Mouse (Mus musculus): ENCODE measurements at regions not wholly inside any gene's neighbourhood (a gene's known extent, or its start where the extent isn't known, plus 50 kb on each side); places are given as distances from the start of the nearest gene placed in this dataset.

- no peak overlapping the region for H3K4me3 ChIP-seq
- 0 out of 2 replicates have a peak, but pooled peaks have one; percentile 52 for ATAC-seq (ENCODE audit: insufficient number of reproducible peaks, insufficient read depth, low FRiP score, low TSS enrichment)
- no peaks in the 10 kb centered on the region for H3K36me3 ChIP-seq
- H3K9ac ChIP-seq = no peak overlapping the region
- peak overlapping the region; percentile 72 for H3K27ac ChIP-seq
- no peak overlapping the region for H3K4me2 ChIP-seq (replicated peaks)
- H3K9me3 ChIP-seq = no peaks in the 10 kb centered on the region
- WGBS = 43% methylated on average over 3 of the region's 3 CpGs
- 0 out of 2 replicates have a peak, but pooled peaks cover 5% of the 10 kb centered on the region for H3K27me3 ChIP-seq
- H3K4me1 ChIP-seq = peaks cover 24% of the 10 kb centered on the region
Measured at GRCm38 (mm10) chr4:125882531-125882930, 141.8 kb upstream of the Csf3r start.

DNA sequence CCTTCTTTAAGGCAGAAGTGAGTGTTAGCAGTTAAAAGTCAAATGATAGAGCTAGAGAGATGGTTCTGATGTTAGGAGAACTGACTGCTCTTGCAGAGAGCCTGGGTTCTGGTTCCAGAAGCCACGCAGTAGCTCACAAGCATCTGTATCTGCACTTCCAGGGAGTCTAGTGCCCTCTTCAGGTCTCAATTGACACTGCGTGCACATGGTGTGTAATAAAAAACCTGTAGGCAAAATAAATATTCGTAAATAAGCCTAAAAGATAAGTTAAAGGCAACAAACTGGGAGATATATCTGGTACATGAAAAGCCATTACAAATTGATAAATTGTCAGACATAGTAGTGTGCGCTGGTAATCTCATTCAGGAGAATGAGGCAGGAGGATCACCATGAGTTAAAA lies 133.8 kb upstream of the Csf3r start:
- Histone ChIP-seq H3K36me3 (no peaks in the 10 kb centered on the region), H3K4me2 (replicated peaks) (no peak overlapping the region), H3K27me3 (no peaks in the 10 kb centered on the region), H3K9ac (no peak overlapping the region), H3K9me3 (no peaks in the 10 kb centered on the region), H3K4me3 (no peak overlapping the region), H3K27ac (no peak overlapping the region), H3K4me1 (no peaks in the 10 kb centered on the region)
- no peak for ATAC-seq (ENCODE audit: insufficient number of reproducible peaks, insufficient read depth, low FRiP score, low TSS enrichment)
- 59% methylated on average over 4 of the region's 4 CpGs for WGBS

- no peaks in the 10 kb centered on the region for H3K36me3 ChIP-seq
- H3K4me3 ChIP-seq = no peak overlapping the region
- WGBS = 72% methylated on average over 6 of the region's 6 CpGs
- H3K4me2 ChIP-seq (replicated peaks) = no peak overlapping the region
- H3K4me1 ChIP-seq = peaks cover 5% of the 10 kb centered on the region; the same call in 1 of the 2 replicates
- H3K27ac ChIP-seq = no peak overlapping the region
- no peak overlapping the region for H3K9ac ChIP-seq
- H3K27me3 ChIP-seq = no peaks in the 10 kb centered on the region
- ATAC-seq (ENCODE audit: insufficient number of reproducible peaks, insufficient read depth, low FRiP score, low TSS enrichment) = no peak
- H3K9me3 ChIP-seq = no peaks in the 10 kb centered on the region
Measured at GRCm38 (mm10) chr4:125893139-125893538, 131.2 kb upstream of the Csf3r start.

GRCm38 (mm10) chr4:125897707-125898106 lies 126.6 kb upstream of the Csf3r start:
- ATAC-seq (ENCODE audit: insufficient number of reproducible peaks, insufficient read depth, low FRiP score, low TSS enrichment) = no peak
- no peak overlapping the region for H3K4me3 ChIP-seq
- H3K9ac ChIP-seq = no peak overlapping the region
- no peaks in the 10 kb centered on the region for H3K36me3 ChIP-seq
- H3K27me3 ChIP-seq = no peaks in the 10 kb centered on the region
- H3K4me2 ChIP-seq (replicated peaks) = no peak overlapping the region
- H3K27ac ChIP-seq = no peak overlapping the region
- WGBS = 66% methylated on average over 2 of the region's 2 CpGs
- no peaks in the 10 kb centered on the region for H3K9me3 ChIP-seq
- peaks cover 14% of the 10 kb centered on the region; the same call in 1 of the 2 replicates for H3K4me1 ChIP-seq

- WGBS = 43% methylated on average over 11 of the region's 11 CpGs
- Histone ChIP-seq H3K27ac (peak overlapping the region; percentile 37; the same call in 1 of the 2 replicates), H3K27me3 (no peaks in the 10 kb centered on the region), H3K9me3 (no peaks in the 10 kb centered on the region), H3K4me1 (peaks cover 14% of the 10 kb centered on the region; the same call in 1 of the 2 replicates), H3K36me3 (no peaks in the 10 kb centered on the region), H3K4me3 (no peak overlapping the region), H3K4me2 (replicated peaks) (no peak overlapping the region), H3K9ac (no peak overlapping the region)
- ATAC-seq (ENCODE audit: insufficient number of reproducible peaks, insufficient read depth, low FRiP score, low TSS enrichment) = no peak
Measured at GRCm38 (mm10) chr4:125898631-125899348, 125.6 kb upstream of the Csf3r start.

- Histone ChIP-seq H3K27ac (no peak overlapping the region), H3K9me3 (no peaks in the 10 kb centered on the region), H3K36me3 (no peaks in the 10 kb centered on the region), H3K4me3 (no peak overlapping the region), H3K9ac (no peak overlapping the region), H3K27me3 (no peaks in the 10 kb centered on the region), H3K4me2 (replicated peaks) (no peak overlapping the region), H3K4me1 (peaks cover 14% of the 10 kb centered on the region; the same call in 1 of the 2 replicates)
- 66% methylated on average over 10 of the region's 10 CpGs for WGBS
- no peak for ATAC-seq (ENCODE audit: insufficient number of reproducible peaks, insufficient read depth, low FRiP score, low TSS enrichment)
Measured at GRCm38 (mm10) chr4:125901546-125902276, 122.6 kb upstream of the Csf3r start.

DNA sequence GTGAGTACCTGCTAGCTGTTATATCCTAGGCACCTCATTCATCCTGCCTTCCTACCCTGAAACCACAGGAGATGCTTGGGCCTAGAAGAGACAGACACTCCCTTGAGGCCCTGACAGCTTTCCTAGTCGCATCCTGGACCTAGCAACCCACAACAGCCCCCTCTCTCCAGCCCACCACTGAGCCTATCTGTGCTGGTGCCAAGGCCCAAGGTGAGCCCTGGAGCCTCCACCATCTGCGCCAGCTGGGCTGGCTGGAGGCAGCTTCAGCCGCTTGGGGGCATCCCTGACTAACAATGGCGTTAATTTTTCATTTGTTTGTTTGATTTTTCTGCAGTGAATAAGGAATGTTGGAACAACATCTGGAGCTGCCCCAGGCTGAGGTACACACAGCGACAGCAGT lies 118.1 kb upstream of the Csf3r start:
- H3K9me3 ChIP-seq = no peaks in the 10 kb centered on the region
- ATAC-seq (ENCODE audit: insufficient number of reproducible peaks, insufficient read depth, low FRiP score, low TSS enrichment) = no peak
- no peak overlapping the region for H3K4me3 ChIP-seq
- H3K4me1 ChIP-seq = no peaks in the 10 kb centered on the region
- no peaks in the 10 kb centered on the region for H3K36me3 ChIP-seq
- no peak overlapping the region for H3K27ac ChIP-seq
- peaks cover 6% of the 10 kb centered on the region for H3K27me3 ChIP-seq
- WGBS = 70% methylated on average over 5 of the region's 5 CpGs
- H3K4me2 ChIP-seq (replicated peaks) = no peak overlapping the region
- no peak overlapping the region for H3K9ac ChIP-seq

DNA sequence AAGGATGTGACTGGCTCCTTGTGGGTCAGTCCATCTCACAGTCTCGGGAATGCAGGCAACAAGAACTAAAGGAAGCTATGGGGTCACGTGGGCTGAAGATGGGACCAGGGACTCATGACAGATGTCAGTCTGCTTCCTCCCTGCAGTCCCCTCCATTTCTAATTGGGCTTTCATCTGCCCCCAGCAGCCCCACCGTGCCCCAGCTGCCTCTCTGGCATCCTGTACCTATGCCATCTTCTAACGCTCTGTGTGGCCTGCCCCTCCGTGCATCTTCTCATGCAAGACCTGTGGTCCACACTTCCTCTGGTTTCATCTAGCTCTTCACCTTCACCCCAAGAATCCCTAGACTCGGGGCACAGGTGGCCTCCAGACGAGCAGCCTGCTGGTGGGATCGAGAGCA lies 115.4 kb upstream of the Csf3r start:
- Histone ChIP-seq H3K27ac (no peak overlapping the region), H3K9ac (no peak overlapping the region), H3K27me3 (peaks cover 18% of the 10 kb centered on the region), H3K4me3 (no peak overlapping the region), H3K4me1 (no peaks in the 10 kb centered on the region), H3K9me3 (no peaks in the 10 kb centered on the region), H3K4me2 (replicated peaks) (no peak overlapping the region), H3K36me3 (no peaks in the 10 kb centered on the region)
- no peak for ATAC-seq (ENCODE audit: insufficient number of reproducible peaks, insufficient read depth, low FRiP score, low TSS enrichment)
- WGBS = 85% methylated on average over 8 of the region's 8 CpGs

DNA sequence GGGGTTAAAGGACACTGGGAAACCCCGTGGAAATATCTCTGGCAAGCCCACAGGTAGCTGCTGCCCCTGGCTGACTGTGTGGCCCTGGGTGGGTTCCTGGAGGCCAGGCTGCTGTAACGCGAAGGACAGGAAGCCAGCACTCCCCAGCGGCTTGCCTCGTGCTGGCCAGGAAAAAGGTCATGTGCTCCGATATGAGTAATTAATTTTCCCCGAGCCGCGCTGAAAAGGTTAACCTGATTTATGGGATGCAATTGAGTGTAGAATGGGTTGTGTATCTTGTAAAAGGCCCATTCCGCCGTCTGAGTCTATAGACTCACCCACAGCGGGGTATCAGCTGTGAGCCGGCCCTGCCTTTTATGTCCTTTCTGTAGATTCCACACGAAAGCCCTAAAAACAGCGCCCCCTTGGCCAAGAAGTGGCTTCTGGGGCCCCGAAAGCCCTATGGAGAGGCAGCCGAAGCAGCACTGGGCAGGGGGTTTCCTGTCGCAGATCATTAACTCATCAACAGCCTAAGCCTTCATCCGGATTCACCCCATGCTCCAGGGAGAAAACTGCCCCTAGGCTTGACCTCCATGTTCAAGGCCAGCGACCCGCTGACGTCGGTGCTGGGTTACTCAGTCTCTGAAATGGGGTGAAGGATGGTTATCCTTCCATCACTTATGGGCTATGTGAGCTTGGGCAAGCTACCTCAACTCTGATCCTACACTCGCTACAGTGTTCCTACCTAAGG lies 112.6 kb upstream of the Csf3r start:
- Histone ChIP-seq H3K4me1 (no peaks in the 10 kb centered on the region), H3K9ac (no peak overlapping the region), H3K27me3 (peaks cover 20% of the 10 kb centered on the region), H3K4me2 (replicated peaks) (no peak overlapping the region), H3K4me3 (no peak overlapping the region), H3K9me3 (no peaks in the 10 kb centered on the region), H3K36me3 (no peaks in the 10 kb centered on the region), H3K27ac (no peak overlapping the region)
- WGBS = 16% methylated on average over 24 of the region's 24 CpGs
- no peak for ATAC-seq (ENCODE audit: insufficient number of reproducible peaks, insufficient read depth, low FRiP score, low TSS enrichment)

DNA sequence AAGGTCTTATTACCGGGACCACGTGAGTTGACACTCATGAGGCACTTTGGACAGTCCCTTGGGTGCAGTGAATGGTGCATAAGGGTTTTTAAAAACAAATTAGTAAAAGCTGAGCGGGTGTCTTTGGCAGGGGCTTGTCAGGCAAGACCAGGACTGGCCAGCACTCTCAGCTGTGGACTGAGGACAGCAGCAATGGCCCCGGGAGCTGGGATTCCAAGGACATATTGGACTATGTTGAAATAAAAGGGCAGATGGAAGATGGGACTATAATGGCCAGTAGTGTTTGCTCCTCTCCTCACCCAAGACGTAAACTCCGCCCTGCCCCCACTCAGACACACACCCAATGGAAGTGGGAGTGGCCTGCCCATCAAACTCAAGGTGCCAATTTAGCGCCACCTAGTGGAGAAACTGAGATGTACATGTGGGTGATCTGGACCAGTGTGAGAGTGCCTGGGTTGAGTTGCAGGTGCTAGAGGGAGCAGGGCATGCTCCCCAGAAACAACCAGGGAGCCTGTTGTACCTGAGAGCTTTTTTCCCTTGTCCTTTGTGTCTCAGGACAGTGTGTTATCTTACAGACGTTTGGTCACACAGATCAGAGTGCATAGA lies 111.8 kb upstream of the Csf3r start:
- H3K27ac ChIP-seq = no peak overlapping the region
- no peaks in the 10 kb centered on the region for H3K9me3 ChIP-seq
- ATAC-seq (ENCODE audit: insufficient number of reproducible peaks, insufficient read depth, low FRiP score, low TSS enrichment) = no peak
- no peaks in the 10 kb centered on the region for H3K36me3 ChIP-seq
- WGBS = 21% methylated on average over 8 of the region's 8 CpGs
- no peak overlapping the region for H3K4me3 ChIP-seq
- H3K4me2 ChIP-seq (replicated peaks) = no peak overlapping the region
- H3K4me1 ChIP-seq = peaks cover 7% of the 10 kb centered on the region
- peaks cover 20% of the 10 kb centered on the region for H3K27me3 ChIP-seq
- no peak overlapping the region for H3K9ac ChIP-seq

DNA sequence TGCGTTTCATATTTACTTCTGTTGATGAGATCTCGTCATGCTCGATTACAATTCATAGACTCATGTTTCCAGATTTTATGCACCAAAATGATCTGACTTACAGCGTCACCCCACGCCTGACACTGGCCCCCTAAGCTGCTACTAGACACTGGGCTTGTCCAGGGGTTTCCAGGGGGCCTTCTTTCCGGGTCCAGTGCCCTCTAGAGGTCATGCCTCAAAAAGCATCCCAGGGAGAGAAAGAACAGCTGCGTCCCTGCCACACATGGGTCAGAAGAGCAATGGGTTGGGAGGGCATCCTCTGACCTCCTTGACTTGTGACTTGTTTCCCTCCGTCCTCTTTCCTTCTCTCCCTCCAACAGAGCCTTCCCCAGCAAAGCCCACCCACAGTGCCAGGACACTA lies 109.2 kb upstream of the Csf3r start:
- Histone ChIP-seq H3K27ac (no peak overlapping the region), H3K4me3 (no peak overlapping the region), H3K36me3 (no peaks in the 10 kb centered on the region), H3K4me1 (peaks cover 7% of the 10 kb centered on the region), H3K27me3 (peaks cover 19% of the 10 kb centered on the region), H3K9me3 (no peaks in the 10 kb centered on the region), H3K4me2 (replicated peaks) (no peak overlapping the region), H3K9ac (no peak overlapping the region)
- ATAC-seq (ENCODE audit: insufficient number of reproducible peaks, insufficient read depth, low FRiP score, low TSS enrichment) = no peak
- WGBS = 31% methylated on average over 8 of the region's 8 CpGs
